In the genomic region with DNA sequence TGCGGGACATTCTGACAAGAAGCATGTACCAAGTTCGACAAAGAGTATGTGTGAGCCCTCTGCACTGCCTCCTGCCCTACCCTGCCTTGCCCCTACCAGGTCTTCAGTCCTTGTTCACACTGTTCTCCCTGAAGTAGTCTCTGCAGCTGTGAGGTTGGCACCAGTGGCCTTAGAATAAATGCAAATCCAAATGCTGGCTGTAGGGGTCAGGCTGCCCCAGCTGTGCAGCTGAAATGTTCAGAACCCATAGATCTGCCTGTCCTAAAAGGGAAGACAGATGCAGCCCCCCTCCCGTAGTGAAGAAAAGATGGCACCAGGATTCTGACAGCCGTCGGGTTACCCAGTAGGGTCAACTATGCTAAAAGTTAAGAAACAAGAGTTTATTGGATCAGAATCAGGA, we compare ENCODE assay signal across 12 mouse cellular contexts. TPM values are rescaled to one million over a fixed set of nuclear protein-coding genes. Genes with fewer than 3 reads are reported as not detected.
DNase-seq lines count a peak whose midpoint lies in the region; ATAC-seq and TF ChIP-seq lines count a peak whose summit lies in the region.
"Had no signal": no experiment of that assay in that cellular context is flagged by ENCODE, and none has a peak within 500 bp of the region (broad histone marks: within the 10 kb centered on the region; RNA-seq: fewer than 3 reads in every experiment).

No protein-coding gene starts in this region.

- peak; percentile 6 for DNase-seq in gastrocnemius, postnatal 10 days
- DNase-seq in gastrocnemius, postnatal 25 days, result no peak
- DNase-seq in lung, postnatal 10 days, result peak; percentile 12
- no peak for DNase-seq in lung, postnatal 36 days
- no peak for DNase-seq in Patski (ENCODE audit: low read depth, low spot score)
- DNase-seq in kidney, postnatal 14 days, result peak; percentile 25
- DNase-seq in frontal cortex, postnatal 14 days (ENCODE audit: low spot score in 2 of 2), result no peak
- DNase-seq in yolk sac, embryonic 10.5 days (ENCODE audit: low spot score), result no peak
- DNase-seq: adrenal gland, postnatal 14 days had no signal

- CTCF ChIA-PET in Patski (lab: Charles Lee), result interaction anchor here (1.0 to 1.6 kb wide), 2 partner anchors 36 to 39 kb away, joined by 3 read pairs; no protein-coding TSS in a partner anchor

- POLR2A ChIA-PET in Patski (lab: Charles Lee), result no interaction called here

- no peak for ATAC-seq in Patski

- in situ Hi-C loops in Patski (cut with MboI; ENCODE audit: low pct_unique_long_range_greater_than_20kb), result no loop called here

- H3K27me3 ChIP-seq in Patski, result peaks cover 3% of the 10 kb centered on the region
- H3K27me3 ChIP-seq: embryonic facial prominence, embryonic 13.5 days; lung, embryonic 15.5 days had no signal

- peak; percentile 47 for TF ChIP-seq CTCF in Patski (IDR thresholded peaks at IDR 0.05)

RNA-seq across cellular contexts. Expression of a gene that starts 39.2 kb away (rescaled TPM):
- under 1 TPM; 0.14 to 0.38 TPM for total RNA-seq in gastrocnemius, postnatal 10 days (2021)
- under 1 TPM; 0.19 to 0.77 TPM for total RNA-seq in gastrocnemius, postnatal 25 days (2021)
- not detected for polyA plus RNA-seq in Patski (2021)
- total RNA-seq: adrenal gland, postnatal 14 days had no signal
- polyA plus RNA-seq: embryonic facial prominence, embryonic 13.5 days; lung, embryonic 15.5 days; neural tube, embryonic 14.5 days had no signal

Comparison
In these comparisons a context has a peak if more than half of its experiments do, and no peak if none do; other contexts are left out.
1. DNase-seq: peak in gastrocnemius, postnatal 10 days (single experiment), lung, postnatal 10 days (single experiment) and kidney, postnatal 14 days (single experiment); none in gastrocnemius, postnatal 25 days (single experiment), lung, postnatal 36 days (single experiment), Patski (single experiment), frontal cortex, postnatal 14 days (0 of 2) and yolk sac, embryonic 10.5 days (single experiment).